Mouse (Mus musculus): ENCODE measurements around the gene Rpl7l1.

- no peak for TF ChIP-seq GATA1 (IDR thresholded peaks at IDR 0.05; ENCODE audit: borderline replicate concordance, low read length)
- TF ChIP-seq FLI1 (IDR thresholded peaks at IDR 0.05; ENCODE audit: low read length): no peak
Observed at GRCm38 (mm10) chr17:46747234-46747633, 35.2 kb downstream of the Rpl7l1 start.
